Comparison of ENCODE assay signal across 7 mouse cellular contexts in the genomic region with DNA sequence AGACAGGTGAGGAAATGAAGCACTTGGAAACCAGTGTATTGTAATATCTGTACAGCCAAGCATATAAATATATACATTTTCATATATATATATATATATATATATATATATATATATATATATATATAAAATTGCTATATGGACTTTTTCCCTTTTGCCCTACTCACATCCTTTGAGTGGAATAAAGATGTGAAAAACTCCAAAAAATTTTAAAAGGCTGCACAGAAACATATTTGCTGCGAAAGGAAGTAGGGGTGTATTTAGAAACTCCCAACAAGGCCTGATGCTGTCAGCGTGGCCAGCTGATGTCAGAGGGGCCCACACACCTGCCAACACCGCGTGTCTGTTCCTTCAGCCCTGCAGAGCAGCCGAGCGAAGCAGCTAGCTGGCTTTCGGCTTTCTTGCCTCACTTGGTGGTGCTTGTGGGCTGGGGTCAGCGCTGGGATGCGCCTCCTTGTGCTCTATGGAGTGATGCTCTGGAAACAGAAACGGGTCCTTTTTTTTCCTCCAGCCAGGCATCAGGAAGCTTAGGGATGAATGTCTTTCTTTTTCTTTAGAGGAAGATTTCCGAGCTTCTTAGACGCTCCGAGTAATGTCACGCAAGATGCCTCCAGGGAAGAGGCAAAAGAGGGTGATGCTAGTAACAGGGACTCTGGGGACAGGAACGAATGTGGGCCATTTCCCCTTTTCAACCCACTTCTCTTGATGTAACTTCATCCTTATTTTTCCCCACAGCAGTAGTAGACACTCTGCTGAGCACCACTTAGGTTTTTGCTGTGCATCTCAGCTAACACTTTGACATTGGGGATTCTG. TPM values are rescaled to one million over a fixed set of nuclear protein-coding genes. Genes with fewer than 3 reads are reported as not detected.
A peak's percentile ranks its signal among the peaks of the same experiment; 100 is the strongest.
DNase-seq lines count a peak whose midpoint lies in the region; ATAC-seq and TF ChIP-seq lines count a peak whose summit lies in the region.

No protein-coding gene starts in this region.

- H3K36me3 ChIP-seq in liver, embryonic 11.5 days (ENCODE audit: control insufficient read depth, insufficient read depth, low read length) = no peaks in the 10 kb centered on the region
- H3K36me3 ChIP-seq in limb, embryonic 14.5 days (ENCODE audit: control insufficient read depth, insufficient read depth, low read length) = no peaks in the 10 kb centered on the region

- ATAC-seq in liver, embryonic 11.5 days (replicated peaks; ENCODE audit: low FRiP score) = no peak
- no peak for ATAC-seq in limb, embryonic 14.5 days (ENCODE audit: low FRiP score, low read depth)

- no peak for DNase-seq in liver, embryonic 11.5 days (ENCODE audit: low spot score)
- no peak for DNase-seq in liver
- DNase-seq in embryo, embryonic 10.5 days (ENCODE audit: low spot score) = peak; percentile 45
- DNase-seq in limb, embryonic 14.5 days (ENCODE audit: low spot score) = no peak
- peak; percentile 16 to 22 for DNase-seq in spleen, postnatal 14 days (ENCODE audit: low spot score in 2 of 2)
- DNase-seq in gastrocnemius, postnatal 14 days = no peak
- DNase-seq in urinary bladder, adult 2 months (ENCODE audit: low spot score) = no peak

- WGBS in liver, embryonic 11.5 days = 34% methylated on average over 15 of the region's 15 CpGs
- WGBS in limb, embryonic 14.5 days = 19% methylated on average over 15 of the region's 15 CpGs

- intact Hi-C loops in gastrocnemius, postnatal 14 days (cut with DNase I; ENCODE audit: low total_unique reads) = loop anchor here (10.0 kb wide), 1 partner anchor 200 kb away; no protein-coding TSS in a partner anchor

- H3K4me3 ChIP-seq in liver, embryonic 11.5 days (ENCODE audit: low read depth, low read length) = no peak overlapping the region
- no peak overlapping the region for H3K4me3 ChIP-seq in limb, embryonic 14.5 days (replicated peaks; ENCODE audit: low read length)

- H3K9ac ChIP-seq in liver, embryonic 11.5 days (ENCODE audit: low read depth, low read length) = no peak overlapping the region
- no peak overlapping the region for H3K9ac ChIP-seq in limb, embryonic 14.5 days (ENCODE audit: low read depth, low read length, severe bottlenecking)

- H3K27me3 ChIP-seq in liver, embryonic 11.5 days (replicated peaks; ENCODE audit: control insufficient read depth, insufficient read depth, low read length) = no peaks in the 10 kb centered on the region
- H3K27me3 ChIP-seq in limb, embryonic 14.5 days (ENCODE audit: control insufficient read depth, insufficient read depth, low read length) = 0 out of 2 replicates have a peak, but pooled peaks cover 9% of the 10 kb centered on the region

- H3K4me2 ChIP-seq in liver, embryonic 11.5 days = peak overlapping the region; percentile 95
- 0 out of 2 replicates have a peak overlapping the region, but pooled peaks have one; percentile 5 for H3K4me2 ChIP-seq in limb, embryonic 14.5 days (replicated peaks; ENCODE audit: low read depth, low read length, severe bottlenecking)

- TF ChIP-seq POLR2A in limb, embryonic 14.5 days (IDR thresholded peaks at IDR 0.05; ENCODE audit: borderline replicate concordance, extremely low read depth, insufficient read depth, insufficient read length) = no peak

- no peaks in the 10 kb centered on the region for H3K9me3 ChIP-seq in liver, embryonic 11.5 days (ENCODE audit: control insufficient read depth, low read length)
- H3K9me3 ChIP-seq in limb, embryonic 14.5 days (ENCODE audit: control insufficient read depth, low read length) = no peaks in the 10 kb centered on the region

- no peak overlapping the region for H3K27ac ChIP-seq in liver, embryonic 11.5 days (ENCODE audit: low read depth, low read length)
- no peak overlapping the region for H3K27ac ChIP-seq in limb, embryonic 14.5 days (replicated peaks; ENCODE audit: low read depth, low read length)

- peaks cover 12% of the 10 kb centered on the region for H3K4me1 ChIP-seq in liver, embryonic 11.5 days (replicated peaks; ENCODE audit: control insufficient read depth, insufficient read depth, low read length)
- H3K4me1 ChIP-seq in limb, embryonic 14.5 days (ENCODE audit: control insufficient read depth, insufficient read depth, low read length) = peaks cover 10% of the 10 kb centered on the region

RNA-seq across cellular contexts. Expression of gene Pten, which starts 2.9 kb away (rescaled TPM):
- 6.6 and 6.8 TPM in 2 replicates for polyA plus RNA-seq in liver, embryonic 11.5 days (2014; fragmentation: Nextera tagmentation; extraction: Ambion mirVana)
- polyA plus RNA-seq in limb, embryonic 14.5 days (2012; rRNA removed) = 17.3 and 18.0 TPM in 2 replicates
- polyA plus RNA-seq in limb, embryonic 14.5 days (2014; fragmentation: Nextera tagmentation; extraction: Ambion mirVana) = 12.2 and 14.4 TPM in 2 replicates
- 10 to 100 TPM; 34.9 to 39.9 TPM for total RNA-seq in gastrocnemius, postnatal 14 days (2021)
- polyA plus RNA-seq in urinary bladder, adult 2 months (2012; rRNA removed) = 22.0 and 32.3 TPM in 2 replicates

RNA-seq across cellular contexts. Expression of gene Atad1, which starts 14.8 kb away (rescaled TPM):
- 58.3 and 58.6 TPM in 2 replicates for polyA plus RNA-seq in liver, embryonic 11.5 days (2014; fragmentation: Nextera tagmentation; extraction: Ambion mirVana)
- 38.4 and 38.5 TPM in 2 replicates for polyA plus RNA-seq in limb, embryonic 14.5 days (2012; rRNA removed)
- polyA plus RNA-seq in limb, embryonic 14.5 days (2014; fragmentation: Nextera tagmentation; extraction: Ambion mirVana) = 60.2 and 62.5 TPM in 2 replicates
- total RNA-seq in gastrocnemius, postnatal 14 days (2021) = 10 to 100 TPM; 40.8 to 48.6 TPM
- polyA plus RNA-seq in urinary bladder, adult 2 months (2012; rRNA removed) = 39.9 and 43.1 TPM in 2 replicates

Comparison
In these comparisons a context has a peak if more than half of its experiments do, and no peak if none do; other contexts are left out.
1. DNase-seq: peak in embryo, embryonic 10.5 days (single experiment) and spleen, postnatal 14 days (2 of 2); none in liver, embryonic 11.5 days (single experiment), liver (single experiment), limb, embryonic 14.5 days (single experiment), gastrocnemius, postnatal 14 days (single experiment) and urinary bladder, adult 2 months (single experiment).